Mouse (Mus musculus) lung, adult 2 months (tissue): ENCODE data around the gene Etfrf1.

ENCODE experiments used
- CTCF ChIP-seq: fragments of 200-500 bp; IDR thresholded peaks from 2 replicates; pipeline ENCODE4 v1.5.1; 2011; ENCODE audit warnings: mild to moderate bottlenecking, low read length, control low read depth; ENCODE audit not compliant: insufficient read depth
- POLR2A ChIP-seq: fragments of 200-500 bp; IDR thresholded peaks from 2 replicates; pipeline ENCODE4 v1.6.1; 2011; ENCODE audit warnings: low read depth, mild to moderate bottlenecking, control low read depth, low read length, borderline replicate concordance; ENCODE audit errors: extremely low read depth

- TF ChIP-seq CTCF (no peak), POLR2A (no peak)
These were observed 23.5 kb upstream of the Etfrf1 start for GRCm38 (mm10) chr6:145187093-145188088.
